Mouse (Mus musculus) fat pad, adult 2 months (tissue): ENCODE data around the gene Chmp5.

ENCODE experiments used
- DNase-seq: peaks from one replicate; pipeline ENCODE4 v3.0.0-alpha.2; 2011; ENCODE audit warnings: low read depth, low spot score; ENCODE audit errors: extremely low read depth

The Chmp5 gene

GRCm38 (mm10) chr4:41013351-41013750 is 65.1 kb downstream of the Chmp5 start:
- no peak for DNase-seq
